Mouse (Mus musculus) embryonic facial prominence, embryonic 11.5 days (tissue): ENCODE measurements at regions not wholly inside any gene's neighbourhood (a gene's known extent, or its start where the extent isn't known, plus 50 kb on each side); places are given as distances from the start of the nearest gene placed in this dataset.

Experiments used
- ATAC-seq: fragments of 200-750 bp; cut with Nextera tagmentation; replicated peaks from 2 replicates; pipeline ENCODE4 v1.8.0; 2017; ENCODE audit warnings: low read depth; ENCODE audit not compliant: insufficient number of reproducible peaks, low FRiP score, low TSS enrichment
- DNase-seq: peaks from one replicate; pipeline ENCODE4 v3.0.0-alpha.2; 2015; ENCODE audit warnings: low spot score
- H3K27ac ChIP-seq: fragments of 300-500 bp; sonication (generic); replicated peaks from 2 replicates; pipeline ENCODE4 v1.5.1; 2014; ENCODE audit warnings: mild to moderate bottlenecking, low read depth, low read length, control low read depth
- H3K27me3 ChIP-seq: fragments of 300-500 bp; sonication (generic); 2 replicates; pipeline ENCODE4 v1.6.1; 2014; ENCODE audit warnings: mild to moderate bottlenecking, low read length, moderate library complexity, mixed read lengths; ENCODE audit not compliant: control insufficient read depth, insufficient read depth
- H3K36me3 ChIP-seq: fragments of 300-500 bp; sonication (generic); replicated peaks from 2 replicates; pipeline ENCODE4 v1.6.1; 2014; ENCODE audit warnings: low read depth, mild to moderate bottlenecking, low read length, moderate library complexity, mixed read lengths; ENCODE audit not compliant: control insufficient read depth, insufficient read depth
- H3K4me1 ChIP-seq: fragments of 300-500 bp; sonication (generic); 2 replicates; pipeline ENCODE4 v1.6.1; 2014; ENCODE audit warnings: low read length, mixed read lengths; ENCODE audit not compliant: control insufficient read depth, insufficient read depth
- H3K4me2 ChIP-seq: fragments of 300-500 bp; sonication (generic); 2 replicates; pipeline ENCODE4 v1.6.1; 2014; ENCODE audit warnings: low read depth, mild to moderate bottlenecking, control low read depth, low read length, moderate library complexity
- H3K4me3 ChIP-seq: fragments of 300-500 bp; sonication (generic); 2 replicates; pipeline ENCODE4 v1.5.1; 2014; ENCODE audit warnings: low read depth, low read length, control low read depth
- H3K9ac ChIP-seq: fragments of 300-500 bp; sonication (generic); replicated peaks from 2 replicates; pipeline ENCODE4 v1.6.1; 2014; ENCODE audit warnings: mild to moderate bottlenecking, control low read depth, low read length
- H3K9me3 ChIP-seq: fragments of 300-500 bp; sonication (generic); replicated peaks from 2 replicates; pipeline ENCODE4 v1.6.1; 2016; ENCODE audit warnings: mild to moderate bottlenecking, low read length, inconsistent platforms, mixed read lengths; ENCODE audit not compliant: control insufficient read depth
- WGBS: fragments of 180-500 bp; shearing (Covaris S2); extraction: QIAGEN DNeasy Blood & Tissue Kit; methylation state at CpG from one replicate; pipeline ENCODE4 v1.1.7; 2014; 5-methylcytosine and 5-hydroxymethylcytosine counted together

- no peak for ATAC-seq
- 48% methylated on average over 2 of the region's 2 CpGs for WGBS
Measured at GRCm38 (mm10) chr2:117595028-117595427, 252.2 kb upstream of the Rasgrp1 start.

GRCm38 (mm10) chr2:117597573-117597972, 254.8 kb upstream of the Rasgrp1 start:
- no peak for ATAC-seq
- H3K4me1 ChIP-seq, result no peaks in the 10 kb centered on the region
- H3K4me3 ChIP-seq, result no peak overlapping the region
- no peak overlapping the region for H3K4me2 ChIP-seq
- no peaks in the 10 kb centered on the region for H3K27me3 ChIP-seq
- no peaks in the 10 kb centered on the region for H3K36me3 ChIP-seq
- H3K9ac ChIP-seq, result no peak overlapping the region
- H3K9me3 ChIP-seq, result no peaks in the 10 kb centered on the region
- H3K27ac ChIP-seq, result no peak overlapping the region
- no peak for DNase-seq

More at GRCm38 (mm10) chr2:117595028-117595427, 252.2 kb upstream of the Rasgrp1 start:
- Histone ChIP-seq H3K27me3 (no peaks in the 10 kb centered on the region), H3K4me2 (no peak overlapping the region), H3K36me3 (no peaks in the 10 kb centered on the region), H3K9ac (no peak overlapping the region), H3K4me1 (no peaks in the 10 kb centered on the region), H3K27ac (no peak overlapping the region), H3K4me3 (no peak overlapping the region), H3K9me3 (no peaks in the 10 kb centered on the region)
- DNase-seq, result no peak

GRCm38 (mm10) chr2:117614772-117615171, 272.0 kb upstream of the Rasgrp1 start:
- Histone ChIP-seq H3K27ac (no peak overlapping the region), H3K27me3 (no peaks in the 10 kb centered on the region), H3K9me3 (no peaks in the 10 kb centered on the region), H3K4me2 (no peak overlapping the region), H3K9ac (no peak overlapping the region), H3K4me1 (no peaks in the 10 kb centered on the region), H3K36me3 (no peaks in the 10 kb centered on the region), H3K4me3 (no peak overlapping the region)
- WGBS, result 43% methylated on average over 1 of the region's 1 CpGs
- DNase-seq (no peak), ATAC-seq (no peak)

- WGBS, result 84% methylated on average over 3 of the region's 3 CpGs
Measured at GRCm38 (mm10) chr2:117618063-117618462, 275.3 kb upstream of the Rasgrp1 start.

GRCm38 (mm10) chr2:117623955-117624354, 281.2 kb upstream of the Rasgrp1 start:
- Histone ChIP-seq H3K4me3 (no peak overlapping the region), H3K36me3 (no peaks in the 10 kb centered on the region), H3K9ac (no peak overlapping the region), H3K27me3 (no peaks in the 10 kb centered on the region), H3K27ac (no peak overlapping the region), H3K4me1 (no peaks in the 10 kb centered on the region), H3K4me2 (no peak overlapping the region), H3K9me3 (no peaks in the 10 kb centered on the region)
- DNase-seq (peak; percentile 37), ATAC-seq (no peak)
- WGBS, result 40% methylated on average over 3 of the region's 3 CpGs

More at GRCm38 (mm10) chr2:117618063-117618462, 275.3 kb upstream of the Rasgrp1 start:
- H3K4me2 ChIP-seq, result no peak overlapping the region
- no peak for DNase-seq
- H3K9ac ChIP-seq, result no peak overlapping the region
- H3K4me3 ChIP-seq, result no peak overlapping the region
- H3K27ac ChIP-seq, result no peak overlapping the region
- no peaks in the 10 kb centered on the region for H3K36me3 ChIP-seq
- H3K27me3 ChIP-seq, result no peaks in the 10 kb centered on the region
- no peak for ATAC-seq
- no peaks in the 10 kb centered on the region for H3K4me1 ChIP-seq
- H3K9me3 ChIP-seq, result no peaks in the 10 kb centered on the region

GRCm38 (mm10) chr2:117634906-117635305, 292.1 kb upstream of the Rasgrp1 start:
- Histone ChIP-seq H3K27me3 (no peaks in the 10 kb centered on the region), H3K36me3 (no peaks in the 10 kb centered on the region), H3K4me2 (no peak overlapping the region), H3K9me3 (no peaks in the 10 kb centered on the region), H3K27ac (no peak overlapping the region), H3K9ac (no peak overlapping the region), H3K4me3 (no peak overlapping the region), H3K4me1 (no peaks in the 10 kb centered on the region)
- ATAC-seq (no peak), DNase-seq (no peak)
- WGBS, result 87% methylated on average over 4 of the region's 4 CpGs

GRCm38 (mm10) chr2:117637397-117637796, 294.6 kb upstream of the Rasgrp1 start:
- H3K27me3 ChIP-seq, result no peaks in the 10 kb centered on the region
- no peaks in the 10 kb centered on the region for H3K9me3 ChIP-seq
- DNase-seq (no peak), ATAC-seq (no peak)
- H3K4me3 ChIP-seq, result no peak overlapping the region
- no peaks in the 10 kb centered on the region for H3K4me1 ChIP-seq
- no peaks in the 10 kb centered on the region for H3K36me3 ChIP-seq
- H3K27ac ChIP-seq, result no peak overlapping the region
- WGBS, result 84% methylated on average over 2 of the region's 2 CpGs
- H3K4me2 ChIP-seq, result no peak overlapping the region
- no peak overlapping the region for H3K9ac ChIP-seq

GRCm38 (mm10) chr2:117652101-117652500, 309.3 kb upstream of the Rasgrp1 start:
- Histone ChIP-seq H3K4me3 (no peak overlapping the region), H3K36me3 (no peaks in the 10 kb centered on the region), H3K4me1 (no peaks in the 10 kb centered on the region), H3K9ac (no peak overlapping the region), H3K27ac (no peak overlapping the region), H3K4me2 (no peak overlapping the region), H3K9me3 (no peaks in the 10 kb centered on the region), H3K27me3 (no peaks in the 10 kb centered on the region)
- ATAC-seq, result no peak
- no peak for DNase-seq
